Mouse (Mus musculus): ENCODE measurements around the gene Gdf3. TPM values are rescaled to one million over a fixed set of nuclear protein-coding genes. Genes with fewer than 3 reads are reported as not detected.
"Not testable (repeated sequence)": the region's sequence is repeated elsewhere in the genome, so short reads cannot be mapped to it uniquely, and the experiment has no call there.

Gene Gdf3
- total RNA-seq, 2 experiments from 2014 or later = 0.40 to 1.7 TPM

GRCm38 (mm10) chr6:122607700-122608099 is 2.2 kb downstream of the Gdf3 start:
- ATAC-seq (ENCODE audit: poor library complexity, severe bottlenecking) = no peak

GRCm38 (mm10) chr6:122606661-122607060 is 3.2 kb downstream of the Gdf3 start:
- no peak for ATAC-seq (ENCODE audit: poor library complexity, severe bottlenecking)

GRCm38 (mm10) chr6:122605483-122605882 is 4.4 kb downstream of the Gdf3 start:
- ATAC-seq (ENCODE audit: poor library complexity, severe bottlenecking) = peak; percentile 58

GRCm38 (mm10) chr6:122604260-122604659 is 5.6 kb downstream of the Gdf3 start:
- peak; percentile 47 for ATAC-seq (ENCODE audit: poor library complexity, severe bottlenecking)

- ATAC-seq (ENCODE audit: poor library complexity, severe bottlenecking) = no peak
These were observed 6.9 kb downstream of the Gdf3 start for GRCm38 (mm10) chr6:122602992-122603322.

- peak; percentile 84 for ATAC-seq (ENCODE audit: poor library complexity, severe bottlenecking)
These were observed 7.5 kb downstream of the Gdf3 start, which contains the start of gene Apobec1 for GRCm38 (mm10) chr6:122602242-122602991. TSS of gene Apobec1 (minus strand) at chr6:122602444.

- ATAC-seq (ENCODE audit: poor library complexity, severe bottlenecking) = no peak
These were observed 8.3 kb downstream of the Gdf3 start for GRCm38 (mm10) chr6:122601615-122602014.

- no peak for ATAC-seq (ENCODE audit: poor library complexity, severe bottlenecking)
These were observed 8.9 kb downstream of the Gdf3 start for GRCm38 (mm10) chr6:122601031-122601430.

- no peak for ATAC-seq (ENCODE audit: poor library complexity, severe bottlenecking)
These were observed 9.7 kb downstream of the Gdf3 start for GRCm38 (mm10) chr6:122600066-122600646.

GRCm38 (mm10) chr6:122599054-122599737 is 10.7 kb downstream of the Gdf3 start:
- no peak for ATAC-seq (ENCODE audit: poor library complexity, severe bottlenecking)

- no peak for ATAC-seq (ENCODE audit: poor library complexity, severe bottlenecking)
These were observed 11.5 kb downstream of the Gdf3 start for GRCm38 (mm10) chr6:122598436-122598835.

GRCm38 (mm10) chr6:122598014-122598413 is 11.9 kb downstream of the Gdf3 start:
- peak; percentile 43 for ATAC-seq (ENCODE audit: poor library complexity, severe bottlenecking)

GRCm38 (mm10) chr6:122596608-122597007 is 13.3 kb downstream of the Gdf3 start:
- no peak for ATAC-seq (ENCODE audit: poor library complexity, severe bottlenecking)

GRCm38 (mm10) chr6:122595637-122596036 is 14.2 kb downstream of the Gdf3 start:
- peak; percentile 47 for ATAC-seq (ENCODE audit: poor library complexity, severe bottlenecking)

GRCm38 (mm10) chr6:122592905-122593304 is 17.0 kb downstream of the Gdf3 start:
- ATAC-seq (ENCODE audit: poor library complexity, severe bottlenecking) = peak; percentile 62

GRCm38 (mm10) chr6:122591027-122591758 is 18.7 kb downstream of the Gdf3 start:
- ATAC-seq (ENCODE audit: poor library complexity, severe bottlenecking) = no peak

- ATAC-seq (ENCODE audit: poor library complexity, severe bottlenecking) = no peak
These were observed 30.8 kb downstream of the Gdf3 start for GRCm38 (mm10) chr6:122579086-122579485.

- no peak for ATAC-seq (ENCODE audit: poor library complexity, severe bottlenecking)
These were observed 32.9 kb downstream of the Gdf3 start for GRCm38 (mm10) chr6:122577030-122577429.

GRCm38 (mm10) chr6:122575037-122575436 is 34.9 kb downstream of the Gdf3 start:
- ATAC-seq (ENCODE audit: poor library complexity, severe bottlenecking) = not testable (repeated sequence)

- ATAC-seq (ENCODE audit: poor library complexity, severe bottlenecking) = no peak
These were observed 38.3 kb downstream of the Gdf3 start for GRCm38 (mm10) chr6:122571617-122571959.
